Mouse (Mus musculus) lung, postnatal 0 days (tissue): ENCODE measurements around the gene Sertad4. TPM values are rescaled to one million over a fixed set of nuclear protein-coding genes. Genes with fewer than 3 reads are reported as not detected.

ENCODE experiments used
- ATAC-seq: fragments of 200-750 bp; cut with Nextera tagmentation; 2 replicates; pipeline ENCODE4 v1.8.0; 2017; ENCODE audit warnings: moderate library complexity
- DNase-seq: peaks from one replicate; pipeline ENCODE4 v3.0.0-alpha.2; 2016; ENCODE audit warnings: low spot score
- H3K27ac ChIP-seq: fragments of 300-500 bp; sonication (generic); 2 replicates; pipeline ENCODE4 v1.5.1; 2014; ENCODE audit warnings: antibody characterized with exemption, mild to moderate bottlenecking, low read length, mixed read lengths
- H3K27me3 ChIP-seq: fragments of 300-500 bp; sonication (generic); replicated peaks from 2 replicates; pipeline ENCODE4 v1.6.1; 2014; ENCODE audit warnings: low read length, mixed read lengths; ENCODE audit not compliant: insufficient read depth
- H3K36me3 ChIP-seq: fragments of 300-500 bp; sonication (generic); 2 replicates; pipeline ENCODE4 v1.6.1; 2014; ENCODE audit warnings: low read length, mixed read lengths; ENCODE audit not compliant: insufficient read depth
- H3K4me1 ChIP-seq: fragments of 300-500 bp; sonication (generic); 2 replicates; pipeline ENCODE4 v1.6.1; 2014; ENCODE audit warnings: antibody characterized with exemption, low read depth, low read length, mixed read lengths; ENCODE audit not compliant: insufficient read depth
- H3K4me2 ChIP-seq: fragments of 300-500 bp; sonication (generic); replicated peaks from 2 replicates; pipeline ENCODE4 v1.6.1; 2014; ENCODE audit warnings: low read depth, mild to moderate bottlenecking, low read length, moderate library complexity, mixed read lengths
- H3K4me3 ChIP-seq: fragments of 300-500 bp; sonication (generic); 2 replicates; pipeline ENCODE4 v1.5.1; 2014; ENCODE audit warnings: low read depth, low read length
- H3K9ac ChIP-seq: fragments of 300-500 bp; sonication (generic); replicated peaks from 2 replicates; pipeline ENCODE4 v1.6.1; 2014; ENCODE audit warnings: low read depth, mild to moderate bottlenecking
- H3K9me3 ChIP-seq: fragments of 300-500 bp; sonication (generic); 2 replicates; pipeline ENCODE4 v1.6.1; 2016; ENCODE audit warnings: low read length, mixed read lengths
- CTCF ChIP-seq: IDR thresholded peaks from 2 replicates; pipeline ENCODE4 v1.5.1; 2016; ENCODE audit warnings: antibody characterized with exemption, mild to moderate bottlenecking
- EP300 ChIP-seq: IDR thresholded peaks from 2 replicates; pipeline ENCODE4 v1.6.1; 2016; ENCODE audit warnings: antibody characterized with exemption, mild to moderate bottlenecking, control low read depth
- WGBS: fragments of 180-500 bp; shearing (Covaris S2); extraction: QIAGEN DNeasy Blood & Tissue Kit; methylation state at CpG from one replicate; pipeline ENCODE4 v1.1.7; 2014; 5-methylcytosine and 5-hydroxymethylcytosine counted together
- polyA plus RNA-seq: library from polyadenylated mRNA; unstranded; fragments of >200 nt; fragmentation: Nextera tagmentation; extraction: Ambion mirVana; gene quantifications from 2 replicates; pipeline ENCODE4 v1.2.1, GENCODE M21; 2015

Sertad4 gene
- polyA plus RNA-seq, 1 experiment from 2014 or later, result 3.2 TPM

DNA sequence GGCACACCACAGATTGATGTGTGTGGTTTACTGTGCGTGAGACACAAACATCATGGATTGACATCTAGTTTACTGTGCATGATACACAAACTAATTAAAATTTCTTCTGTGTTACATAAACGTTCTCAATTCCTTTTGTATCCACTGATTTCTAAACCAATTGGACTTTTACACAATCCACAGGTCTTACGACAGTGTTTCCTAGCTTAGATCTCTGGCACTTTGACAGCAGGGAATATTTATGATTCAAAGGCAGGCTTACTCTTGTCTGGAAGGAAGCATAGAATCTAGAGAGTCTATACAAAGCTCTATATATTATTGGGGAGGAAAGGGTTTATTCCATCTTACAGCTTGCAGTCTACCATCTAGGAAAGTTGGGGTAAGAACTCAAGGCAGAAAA, 8.9 kb upstream of the Sertad4 start:
- Histone ChIP-seq H3K4me3 (no peak overlapping the region), H3K36me3 (no peaks in the 10 kb centered on the region), H3K27me3 (no peaks in the 10 kb centered on the region), H3K4me1 (no peaks in the 10 kb centered on the region), H3K27ac (no peak overlapping the region), H3K9me3 (no peaks in the 10 kb centered on the region), H3K4me2 (no peak overlapping the region), H3K9ac (no peak overlapping the region)
- TF ChIP-seq EP300 (no peak), CTCF (no peak)
- DNase-seq (no peak), ATAC-seq (no peak)
- 65% methylated on average over 3 of the region's 3 CpGs for WGBS

- no peaks in the 10 kb centered on the region for H3K27me3 ChIP-seq
- TF ChIP-seq CTCF (no peak), EP300 (no peak)
- H3K27ac ChIP-seq, result no peak overlapping the region
- no peaks in the 10 kb centered on the region for H3K4me1 ChIP-seq
- no peak overlapping the region for H3K4me3 ChIP-seq
- H3K36me3 ChIP-seq, result no peaks in the 10 kb centered on the region
- no peak overlapping the region for H3K9ac ChIP-seq
- DNase-seq (no peak), ATAC-seq (no peak)
- 80% methylated on average over 5 of the region's 5 CpGs for WGBS
- H3K4me2 ChIP-seq, result no peak overlapping the region
- H3K9me3 ChIP-seq, result no peaks in the 10 kb centered on the region
Measured at GRCm38 (mm10) chr1:192861305-192861960, 5.9 kb upstream of the Sertad4 start.

DNA sequence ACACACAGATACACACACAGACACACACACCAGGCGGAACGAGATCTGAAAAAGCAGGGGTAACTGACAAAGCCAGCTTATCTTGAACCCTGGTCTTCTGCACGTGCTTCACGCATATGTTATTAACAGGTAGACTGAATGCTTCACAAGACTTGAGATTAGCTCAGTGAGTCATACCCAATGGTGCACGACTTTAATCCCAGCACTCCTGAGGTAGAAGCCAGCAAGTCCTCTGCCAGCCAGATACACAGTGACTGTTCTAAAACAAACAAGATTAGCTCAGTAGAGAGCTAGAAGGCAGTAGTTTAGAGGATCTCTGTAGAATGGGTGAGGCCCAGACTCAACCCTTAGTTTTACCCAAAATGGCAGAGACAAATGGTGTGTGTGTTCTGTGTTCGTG, 4.7 kb upstream of the Sertad4 start:
- Histone ChIP-seq H3K4me2 (no peak overlapping the region), H3K4me3 (no peak overlapping the region), H3K27ac (no peak overlapping the region), H3K9ac (no peak overlapping the region), H3K9me3 (no peaks in the 10 kb centered on the region), H3K27me3 (no peaks in the 10 kb centered on the region), H3K4me1 (no peaks in the 10 kb centered on the region), H3K36me3 (no peaks in the 10 kb centered on the region)
- TF ChIP-seq EP300, result no peak
- TF ChIP-seq CTCF, result no peak
- ATAC-seq (peak; percentile 62), DNase-seq (peak; percentile 53)
- WGBS, result 55% methylated on average over 6 of the region's 6 CpGs

DNA sequence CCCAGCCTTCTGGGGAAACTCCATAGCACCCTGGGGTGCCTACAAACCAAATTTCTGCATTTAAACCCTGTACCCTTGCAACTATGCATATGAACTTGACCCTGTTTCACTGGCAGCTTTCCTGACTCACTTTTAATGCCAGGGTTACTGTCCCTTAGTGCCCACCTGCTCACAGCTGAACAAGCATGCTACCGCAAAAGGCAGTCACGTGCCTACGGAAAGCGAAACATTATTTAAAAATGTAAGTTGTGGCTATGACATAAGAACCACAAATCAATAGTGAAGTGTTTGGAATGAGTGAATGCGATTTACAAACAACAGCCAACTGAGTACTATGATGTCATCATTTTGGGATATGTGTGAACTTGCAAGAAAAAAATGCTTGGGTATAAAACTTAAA, 2.0 kb upstream of the Sertad4 start:
- ATAC-seq (no peak), DNase-seq (no peak)
- Histone ChIP-seq H3K9ac (no peak overlapping the region), H3K9me3 (no peaks in the 10 kb centered on the region), H3K4me2 (no peak overlapping the region), H3K4me3 (no peak overlapping the region), H3K27me3 (0 out of 2 replicates have a peak, but pooled peaks cover 3% of the 10 kb centered on the region), H3K4me1 (no peaks in the 10 kb centered on the region; the same call in 1 of the 2 replicates), H3K36me3 (no peaks in the 10 kb centered on the region), H3K27ac (no peak overlapping the region)
- WGBS, result 78% methylated on average over 5 of the region's 5 CpGs
- no peak for TF ChIP-seq CTCF
- no peak for TF ChIP-seq EP300

- no peak for DNase-seq
- no peak for TF ChIP-seq CTCF
- no peak for TF ChIP-seq EP300
- Histone ChIP-seq H3K4me2 (no peak overlapping the region), H3K36me3 (no peaks in the 10 kb centered on the region), H3K9me3 (no peaks in the 10 kb centered on the region), H3K27me3 (0 out of 2 replicates have a peak, but pooled peaks cover 3% of the 10 kb centered on the region), H3K9ac (no peak overlapping the region), H3K4me3 (no peak overlapping the region), H3K27ac (no peak overlapping the region), H3K4me1 (no peaks in the 10 kb centered on the region; the same call in 1 of the 2 replicates)
- WGBS, result 76% methylated on average over 6 of the region's 6 CpGs
- ATAC-seq, result no peak
Measured at GRCm38 (mm10) chr1:192856931-192857330, 1.4 kb upstream of the Sertad4 start.

DNA sequence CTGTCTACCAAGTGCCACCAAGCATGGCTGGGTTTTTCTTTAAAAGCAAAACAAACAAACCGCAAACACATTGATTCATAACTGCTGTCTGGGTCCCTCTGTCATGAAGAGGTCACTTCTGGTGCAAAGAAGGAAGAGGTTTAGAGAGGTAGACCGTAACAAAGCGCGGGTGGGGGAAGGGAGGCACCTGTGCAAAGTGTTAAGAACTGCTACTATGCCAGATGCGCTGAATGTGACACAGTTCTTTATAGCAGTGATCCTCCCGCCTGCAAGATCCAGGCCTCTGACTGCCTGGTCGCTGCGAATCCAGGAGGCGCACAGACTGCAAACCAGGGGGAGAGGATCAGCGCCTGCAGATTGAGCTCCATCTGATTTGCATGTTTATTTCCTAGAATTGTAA, 855 bp upstream of the Sertad4 start:
- peaks cover 5% of the 10 kb centered on the region for H3K4me1 ChIP-seq
- no peak overlapping the region for H3K27ac ChIP-seq
- WGBS, result 35% methylated on average over 10 of the region's 10 CpGs
- 0 out of 2 replicates have a peak, but pooled peaks cover 3% of the 10 kb centered on the region for H3K27me3 ChIP-seq
- TF ChIP-seq CTCF (no peak), EP300 (no peak)
- no peak overlapping the region for H3K9ac ChIP-seq
- no peak overlapping the region for H3K4me3 ChIP-seq
- ATAC-seq, result no peak
- no peaks in the 10 kb centered on the region for H3K9me3 ChIP-seq
- H3K36me3 ChIP-seq, result no peaks in the 10 kb centered on the region
- no peak overlapping the region for H3K4me2 ChIP-seq
- DNase-seq, result no peak
